Mouse (Mus musculus): Measurements from ENCODE around the gene AC161166.1. TPM values are rescaled to one million over a fixed set of nuclear protein-coding genes. Genes with fewer than 3 reads are reported as not detected.

Gene AC161166.1
- polyA plus RNA-seq, 1 experiment from 2014 or later: 0.47 TPM

DNA sequence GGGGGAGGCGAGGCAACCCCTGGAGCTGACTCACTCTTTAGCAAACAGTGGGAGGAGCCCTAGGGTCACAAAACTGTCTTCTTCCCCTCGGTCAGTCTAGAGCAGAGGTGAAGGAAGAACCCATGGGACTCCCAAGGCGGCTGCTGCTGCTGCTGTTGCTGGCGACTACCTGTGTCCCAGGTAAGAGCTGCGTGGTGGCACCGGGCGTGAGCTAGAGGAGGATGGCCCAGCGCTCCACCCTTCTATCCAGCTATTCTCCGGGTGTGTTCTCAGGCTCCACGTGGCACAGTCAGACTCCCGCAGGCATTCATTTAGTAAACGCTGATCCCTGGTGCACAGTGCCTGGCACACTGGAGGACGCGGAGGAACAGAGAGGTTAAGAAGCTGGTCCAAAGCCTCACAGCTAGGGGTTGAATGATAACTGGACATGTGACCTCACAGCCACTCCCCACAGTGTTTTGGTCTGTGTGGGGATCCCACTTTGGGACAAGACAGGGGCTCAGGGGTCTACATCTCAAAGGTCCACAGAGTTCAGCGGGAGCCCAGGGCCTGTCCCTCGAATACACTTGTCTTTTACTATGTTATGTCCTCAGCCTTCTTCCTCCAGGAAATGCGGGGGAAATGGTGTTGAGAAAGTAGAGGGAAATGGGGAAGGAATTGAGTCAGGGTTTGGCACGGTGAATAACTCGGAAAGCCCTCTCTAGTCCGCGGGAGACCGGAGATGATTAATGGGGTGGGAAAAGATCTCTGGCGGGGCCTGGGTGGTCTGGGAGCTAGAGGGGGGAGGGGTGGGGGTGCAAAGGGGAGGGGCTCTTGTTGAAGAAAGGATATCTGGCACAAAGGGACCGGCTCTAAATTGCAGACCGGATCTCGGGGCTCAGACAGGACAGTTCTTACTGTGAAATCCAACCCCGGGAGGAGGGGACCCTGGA, 49.6 kb downstream of the AC161166.1 start, which contains the start of gene Plaur:
TSS of gene Plaur (plus strand) at position 97 of the 932 bp plus-strand sequence.
- ATAC-seq (ENCODE audit: insufficient read depth): peak; percentile 77
- Histone ChIP-seq H3K27ac (ENCODE audit: low read depth) (peak within 1 kb of the TSS; percentile 81), H3K4me2 (peak within 1 kb of the TSS; percentile 65), H3K27me3 (ENCODE audit: insufficient read depth, low read length) (no peaks in the 10 kb centered on the region), H3K9ac (peak within 1 kb of the TSS; percentile 38), H3K36me3 (ENCODE audit: insufficient read depth) (0 out of 2 replicates have a peak, but pooled peaks cover 5% of the 10 kb centered on the region), H3K9me3 (ENCODE audit: low read depth, low read length) (no peaks in the 10 kb centered on the region), H3K4me3 (ENCODE audit: low read depth, low read length) (peak within 1 kb of the TSS; percentile 40), H3K4me1 (ENCODE audit: insufficient read depth) (peaks cover 18% of the 10 kb centered on the region; the same call in 1 of the 2 replicates)
- TF ChIP-seq CTCF (IDR thresholded peaks at IDR 0.05; ENCODE audit: low read depth): no peak
- peak; percentile 88 for DNase-seq
- 1% methylated on average over 27 of the region's 27 CpGs for WGBS

DNA sequence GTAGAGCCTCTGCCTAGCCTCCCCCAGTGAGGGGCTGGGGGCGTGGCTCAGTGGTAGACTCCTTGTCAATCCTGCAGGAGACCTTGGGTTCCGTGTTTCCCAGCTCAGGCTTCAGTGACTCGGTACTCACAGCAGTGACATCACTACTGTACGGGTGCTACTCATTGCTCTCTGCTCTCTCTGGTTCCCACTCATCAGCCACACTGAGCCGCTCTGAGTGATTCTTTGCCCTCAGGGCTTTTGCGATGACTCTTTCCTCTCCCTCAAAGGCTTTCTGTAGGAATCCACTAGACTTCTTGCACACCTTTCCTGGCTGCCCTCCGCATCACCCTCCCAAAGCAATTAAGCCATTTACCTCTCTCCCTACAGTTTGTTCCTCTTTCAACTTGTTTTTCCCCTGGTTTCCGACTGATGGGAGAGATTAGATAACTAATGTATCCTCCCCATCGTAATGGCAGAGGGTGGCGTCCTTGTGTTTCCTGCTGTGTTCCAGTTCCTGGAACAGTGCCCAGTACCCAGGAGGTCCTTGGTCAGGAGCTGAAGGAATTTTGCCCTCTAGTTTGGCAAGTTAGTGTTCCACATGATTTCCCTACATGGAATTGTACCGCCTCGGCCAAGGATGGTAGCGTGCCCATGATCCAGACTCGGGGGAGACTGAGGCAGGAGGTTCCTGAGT, 50.7 kb downstream of the AC161166.1 start:
- DNase-seq (peak; percentile 73), ATAC-seq (ENCODE audit: insufficient read depth) (peak; percentile 7; the same call in 1 of the 2 replicates)
- Histone ChIP-seq H3K4me1 (ENCODE audit: insufficient read depth) (peaks cover 18% of the 10 kb centered on the region; the same call in 1 of the 2 replicates), H3K4me2 (no peak overlapping the region; the same call in 1 of the 2 replicates), H3K9ac (no peak overlapping the region), H3K4me3 (ENCODE audit: low read depth, low read length) (no peak overlapping the region), H3K27ac (ENCODE audit: low read depth) (peak overlapping the region; percentile 0; the same call in 1 of the 2 replicates), H3K27me3 (ENCODE audit: insufficient read depth, low read length) (no peaks in the 10 kb centered on the region), H3K9me3 (ENCODE audit: low read depth, low read length) (no peaks in the 10 kb centered on the region), H3K36me3 (ENCODE audit: insufficient read depth) (0 out of 2 replicates have a peak, but pooled peaks cover 5% of the 10 kb centered on the region)
- TF ChIP-seq CTCF (IDR thresholded peaks at IDR 0.05; ENCODE audit: low read depth): no peak
- WGBS: 38% methylated on average over 13 of the region's 14 CpGs

Other genes with a start within 250 kb of the AC161166.1 start
- 8.4 and 8.6 TPM in 2 replicates for gene Zfp93, start 242.0 kb downstream of the AC161166.1 start, polyA plus RNA-seq (2014; fragmentation: Nextera tagmentation; extraction: Ambion mirVana)
- gene Zfp61, start 211.2 kb downstream of the AC161166.1 start, polyA plus RNA-seq (2014; fragmentation: Nextera tagmentation; extraction: Ambion mirVana): 32.1 and 32.4 TPM in 2 replicates
- gene Zfp94, start 195.8 kb downstream of the AC161166.1 start, polyA plus RNA-seq (2014; fragmentation: Nextera tagmentation; extraction: Ambion mirVana): 8.6 and 9.8 TPM in 2 replicates
- gene Tescl, start 178.5 kb downstream of the AC161166.1 start, polyA plus RNA-seq (2014; fragmentation: Nextera tagmentation; extraction: Ambion mirVana): not detected in 2 replicates
- gene Lypd5, start 163.3 kb downstream of the AC161166.1 start, polyA plus RNA-seq (2014; fragmentation: Nextera tagmentation; extraction: Ambion mirVana): not detected in 2 replicates
- 1.6 and 1.7 TPM in 2 replicates for gene Kcnn4, start 142.2 kb downstream of the AC161166.1 start, polyA plus RNA-seq (2014; fragmentation: Nextera tagmentation; extraction: Ambion mirVana)
- gene Smg9, start 112.8 kb downstream of the AC161166.1 start, polyA plus RNA-seq (2014; fragmentation: Nextera tagmentation; extraction: Ambion mirVana): 21.5 and 24.5 TPM in 2 replicates
- gene Irgc1, start 60.2 kb downstream of the AC161166.1 start, polyA plus RNA-seq (2014; fragmentation: Nextera tagmentation; extraction: Ambion mirVana): 0.14 TPM in 1 of 2 replicates, not detected in the other
- gene Plaur, start 50.0 kb downstream of the AC161166.1 start, polyA plus RNA-seq (2014; fragmentation: Nextera tagmentation; extraction: Ambion mirVana): 18.1 and 20.2 TPM in 2 replicates
- gene Cadm4, start 30.4 kb downstream of the AC161166.1 start, polyA plus RNA-seq (2014; fragmentation: Nextera tagmentation; extraction: Ambion mirVana): 0.34 and 0.72 TPM in 2 replicates
- gene Zfp428, start 5.4 kb downstream of the AC161166.1 start, polyA plus RNA-seq (2014; fragmentation: Nextera tagmentation; extraction: Ambion mirVana): 36.2 and 37.7 TPM in 2 replicates
- gene Irgq, start 18.2 kb upstream of the AC161166.1 start, polyA plus RNA-seq (2014; fragmentation: Nextera tagmentation; extraction: Ambion mirVana): 8.0 and 9.3 TPM in 2 replicates
- not detected in 2 replicates for gene Pinlyp, start 33.7 kb upstream of the AC161166.1 start, polyA plus RNA-seq (2014; fragmentation: Nextera tagmentation; extraction: Ambion mirVana)
- gene Xrcc1, start 33.8 kb upstream of the AC161166.1 start, polyA plus RNA-seq (2014; fragmentation: Nextera tagmentation; extraction: Ambion mirVana): 96.6 and 121 TPM in 2 replicates
- gene Ethe1, start 75.1 kb upstream of the AC161166.1 start, polyA plus RNA-seq (2014; fragmentation: Nextera tagmentation; extraction: Ambion mirVana): 26.5 and 26.7 TPM in 2 replicates
- gene Zfp575, start 75.2 kb upstream of the AC161166.1 start, polyA plus RNA-seq (2014; fragmentation: Nextera tagmentation; extraction: Ambion mirVana): 2.6 and 2.9 TPM in 2 replicates
- gene Phldb3, start 98.3 kb upstream of the AC161166.1 start, polyA plus RNA-seq (2014; fragmentation: Nextera tagmentation; extraction: Ambion mirVana): 0.14 and 0.33 TPM in 2 replicates
- 0.14 TPM in 1 of 2 replicates, not detected in the other for gene Lypd3, start 124.1 kb upstream of the AC161166.1 start, polyA plus RNA-seq (2014; fragmentation: Nextera tagmentation; extraction: Ambion mirVana)
- not detected in 2 replicates for gene Tex101, start 164.2 kb upstream of the AC161166.1 start, polyA plus RNA-seq (2014; fragmentation: Nextera tagmentation; extraction: Ambion mirVana)
- gene BC049730, start 196.8 kb upstream of the AC161166.1 start, polyA plus RNA-seq (2014; fragmentation: Nextera tagmentation; extraction: Ambion mirVana): not detected in 2 replicates
- not detected in 2 replicates for gene Gm4763, start 214.5 kb upstream of the AC161166.1 start, polyA plus RNA-seq (2014; fragmentation: Nextera tagmentation; extraction: Ambion mirVana)
- 0.13 TPM in 1 of 2 replicates, not detected in the other for gene Cd177, start 247.9 kb upstream of the AC161166.1 start, polyA plus RNA-seq (2014; fragmentation: Nextera tagmentation; extraction: Ambion mirVana)